In the genomic region with DNA sequence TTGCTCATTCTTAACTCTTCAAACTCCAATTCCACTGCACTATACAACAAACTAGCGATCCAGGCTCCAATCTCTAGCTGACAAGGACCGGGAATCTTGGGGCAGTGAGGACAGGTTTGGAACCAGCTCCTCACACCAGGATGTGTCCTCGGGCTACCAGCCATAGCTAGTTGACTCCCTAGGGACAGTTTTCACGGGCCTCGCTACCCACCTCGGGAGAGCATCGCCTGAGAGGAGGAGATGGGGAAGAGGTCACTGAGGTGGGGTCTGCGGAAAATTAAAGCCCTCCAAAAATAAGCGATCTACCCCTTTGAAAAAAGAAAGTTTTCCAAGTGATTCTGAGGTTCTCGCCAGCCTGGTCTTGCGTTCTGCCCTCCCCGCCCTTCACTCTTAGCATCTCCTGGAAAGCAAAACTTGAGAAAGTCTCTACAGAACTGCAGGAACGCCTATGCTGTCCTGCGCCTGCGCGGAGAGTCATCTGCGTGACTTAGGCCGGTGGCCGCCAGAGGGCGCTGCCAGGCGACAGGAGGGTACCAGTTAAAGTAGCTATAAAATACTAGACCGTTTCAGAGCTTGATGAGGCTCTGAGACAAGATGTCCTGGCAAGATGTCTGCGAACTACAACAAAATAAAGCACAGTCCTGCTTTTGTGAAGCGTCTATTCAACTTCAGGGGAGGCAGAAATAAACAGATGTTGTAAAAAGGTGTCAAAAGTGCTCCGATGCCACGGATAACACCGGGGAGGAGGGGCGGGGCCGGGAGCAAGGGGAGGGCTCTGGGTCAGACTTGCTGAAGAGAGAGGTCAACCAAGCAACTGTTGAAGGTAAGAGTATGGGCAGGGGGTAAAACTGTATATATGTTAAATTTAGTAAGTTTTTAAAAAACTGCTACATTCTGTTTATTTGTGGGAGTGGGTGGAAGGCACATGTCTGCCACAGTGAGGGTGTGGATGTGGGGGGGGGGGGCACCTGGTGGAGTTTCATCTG, we compare ENCODE assay signal across 8 mouse cellular contexts. TPM values are rescaled to one million over a fixed set of nuclear protein-coding genes. Genes with fewer than 3 reads are reported as not detected.
DNase-seq lines count a peak whose midpoint lies in the region; ATAC-seq lines count a peak whose summit lies in the region.

No protein-coding gene starts in this region.

- intact Hi-C loops in gastrocnemius, postnatal 14 days (cut with DNase I; ENCODE audit: low total_unique reads): no loop called here

- ATAC-seq in inflammation-experienced regulatory T-cells, adult 6 months: peak; percentile 91
- ATAC-seq in megakaryocyte progenitor cell, adult 5-6 weeks (replicated peaks; ENCODE audit: poor library complexity): peak; percentile 95

- DNase-seq in adrenal gland, adult (ENCODE audit: inconsistent age in 2 of 2, low spot score in 1 of 2): peak; percentile 88 to 96
- peak; percentile 93 for DNase-seq in embryo, embryonic 10.5 days (ENCODE audit: low spot score)
- DNase-seq in gastrocnemius, postnatal 14 days: peak; percentile 84
- DNase-seq in left cerebral cortex, adult 9 months (ENCODE audit: low spot score in 2 of 2): peak; percentile 50 to 87
- peak; percentile 84 to 90 for DNase-seq in right cerebral cortex, postnatal 10 days (ENCODE audit: low spot score in 2 of 2)
- DNase-seq in urinary bladder, postnatal 14 days (ENCODE audit: low spot score): peak; percentile 90

RNA-seq across cellular contexts. Expression of a gene that starts 6.4 kb away (rescaled TPM):
- 1 to 10 TPM; 4.0 to 4.5 TPM for total RNA-seq in gastrocnemius, postnatal 14 days (2021)
- polyA plus RNA-seq in inflammation-experienced regulatory T-cells, adult 6 months (2017; shearing (Covaris generic)): 10 to 100 TPM; 51.4 to 76.6 (median 60.3) TPM
- total RNA-seq in megakaryocyte progenitor cell, adult 5-6 weeks (2015): 45.6 and 51.6 TPM in 2 replicates
- 115 and 117 TPM in 2 replicates for total RNA-seq in megakaryocyte progenitor cell, adult 5-6 weeks (2017)

RNA-seq across cellular contexts. Expression of a gene that starts 24.6 kb away (rescaled TPM):
- not detected for total RNA-seq in gastrocnemius, postnatal 14 days (2021)
- polyA plus RNA-seq in inflammation-experienced regulatory T-cells, adult 6 months (2017; shearing (Covaris generic)): not detected
- not detected in 2 replicates for total RNA-seq in megakaryocyte progenitor cell, adult 5-6 weeks (2015)
- total RNA-seq in megakaryocyte progenitor cell, adult 5-6 weeks (2017): not detected in 2 replicates

RNA-seq across cellular contexts. Expression of a gene that starts 55.8 kb away (rescaled TPM):
- total RNA-seq in gastrocnemius, postnatal 14 days (2021): not detected
- polyA plus RNA-seq in inflammation-experienced regulatory T-cells, adult 6 months (2017; shearing (Covaris generic)): 1 to 10 TPM in 1 of 3 experiments, under 1 TPM in 2; 0.54 to 1.6 (median 0.88) TPM
- total RNA-seq in megakaryocyte progenitor cell, adult 5-6 weeks (2015): not detected in 2 replicates
- total RNA-seq in megakaryocyte progenitor cell, adult 5-6 weeks (2017): not detected in 2 replicates

Comparison
In these comparisons a context has a peak if more than half of its experiments do, and no peak if none do; other contexts are left out.
1. Peak in every context shown above with its lines: DNase-seq and ATAC-seq.
2. RNA of a gene that starts 6.4 kb away (total RNA-seq): 45.6 to 117 TPM in megakaryocyte progenitor cell, adult 5-6 weeks; 4.0 to 4.5 TPM in gastrocnemius, postnatal 14 days; every median in the first group is over 4 times any median in the second.